Mouse (Mus musculus): Measurements from ENCODE around the gene Dock3. TPM values are rescaled to one million over a fixed set of nuclear protein-coding genes. Genes with fewer than 3 reads are reported as not detected.
A peak's percentile ranks its signal among the peaks of the same experiment; 100 is the strongest.

The Dock3 gene
- total RNA-seq, 2 experiments from 2014 or later, result not detected

DNA sequence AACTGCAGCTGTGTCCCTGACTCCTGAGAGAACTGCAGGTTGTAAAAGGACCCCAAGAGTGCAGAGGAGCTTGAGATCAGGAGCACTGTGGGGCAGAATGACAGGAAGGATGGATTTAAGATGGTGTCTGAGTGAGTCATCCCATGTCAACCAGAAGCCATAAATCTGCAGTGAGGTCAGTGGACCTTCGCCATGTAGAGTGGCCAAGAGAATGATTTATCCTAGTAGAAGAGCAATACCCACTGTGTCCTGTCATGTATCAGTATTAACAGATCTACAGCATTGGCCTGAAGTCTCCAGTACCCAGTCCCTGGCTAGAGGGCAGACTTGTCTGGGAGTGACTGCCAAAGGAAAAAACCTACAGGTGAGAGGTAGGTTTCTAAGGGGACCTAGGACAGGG, 332.8 kb downstream of the Dock3 start:
- no peak for DNase-seq
- intact Hi-C loops (cut with DNase I; ENCODE audit: low total_unique reads), result loop anchor here (2.0 to 10.0 kb wide), 2 partner anchors 392 to 616 kb away; no protein-coding TSS in a partner anchor

- DNase-seq, result no peak
- intact Hi-C loops (cut with DNase I; ENCODE audit: low total_unique reads), result loop anchor here (10.0 kb wide), 1 partner anchor 621 kb away; no protein-coding TSS in a partner anchor
These were observed 338.4 kb downstream of the Dock3 start for GRCm38 (mm10) chr9:106893327-106893726.

- peak; percentile 54 for DNase-seq
- intact Hi-C loops (cut with DNase I; ENCODE audit: low total_unique reads), result loop anchor here (10.0 kb wide), 1 partner anchor 622 kb away; no protein-coding TSS in a partner anchor
These were observed 339.2 kb downstream of the Dock3 start for GRCm38 (mm10) chr9:106892552-106892875.

DNA sequence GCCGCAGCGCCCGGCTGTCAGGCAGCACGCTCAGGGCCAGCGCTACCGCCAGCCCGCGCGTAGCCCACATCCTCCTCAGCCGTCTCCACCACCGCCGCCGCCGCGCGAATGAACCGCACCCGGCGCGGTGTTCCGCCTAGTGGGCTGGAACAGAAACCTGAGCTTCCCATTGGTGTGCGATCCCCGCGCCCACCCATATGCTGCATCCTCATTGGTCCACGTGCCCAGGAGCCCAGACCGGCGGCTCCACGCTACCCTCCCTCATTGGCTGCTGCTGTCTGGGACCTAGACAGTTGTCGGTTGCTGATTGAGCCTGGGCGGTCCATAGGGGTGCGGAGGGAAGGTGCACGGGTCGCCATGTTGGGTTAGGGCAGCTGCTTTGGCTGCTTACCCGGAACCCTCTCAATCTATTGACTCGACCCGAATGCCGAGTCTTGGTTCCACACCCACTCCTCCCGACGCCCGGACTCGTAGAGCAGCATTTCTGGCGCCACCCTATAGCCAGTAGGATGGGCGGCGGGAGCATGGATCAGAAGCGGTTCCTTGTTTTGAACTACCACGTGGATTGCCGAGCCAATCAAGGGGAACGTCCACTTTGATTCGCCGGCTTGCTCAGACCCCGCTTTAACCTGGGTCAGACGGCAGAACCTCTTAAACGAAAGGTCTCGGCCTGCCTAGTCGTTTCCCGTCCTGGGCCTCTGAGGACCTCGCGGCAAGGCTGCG, 339.7 kb downstream of the Dock3 start, which contains the start of gene Manf:
Manf (minus strand) TSS at position 151 of the 723 bp plus-strand sequence.
- peak; percentile 97 for DNase-seq
- intact Hi-C loops (cut with DNase I; ENCODE audit: low total_unique reads), result loop anchor here (10.0 kb wide), 1 partner anchor 623 kb away; no protein-coding TSS in a partner anchor

DNA sequence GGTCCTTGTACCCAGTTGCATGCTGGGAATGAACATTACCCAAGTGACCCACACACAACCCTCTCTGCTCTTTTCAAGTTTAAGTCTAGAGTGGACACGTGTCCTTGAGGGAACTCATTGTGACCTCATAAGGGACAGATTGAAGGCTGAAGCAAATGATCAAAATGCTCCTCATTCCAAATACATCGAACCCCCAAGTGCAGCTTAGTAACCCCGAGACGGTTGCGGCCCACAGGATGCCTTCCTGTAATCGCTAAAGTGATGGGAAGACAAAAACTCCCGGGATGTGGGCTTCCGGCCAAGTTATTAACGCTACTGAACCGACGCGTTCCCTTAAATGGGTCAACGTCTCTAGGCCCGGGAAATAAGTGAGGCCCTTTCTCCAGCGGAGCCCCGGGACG, 340.4 kb downstream of the Dock3 start:
- intact Hi-C loops (cut with DNase I; ENCODE audit: low total_unique reads), result loop anchor here (10.0 kb wide), 1 partner anchor 623 kb away; no protein-coding TSS in a partner anchor
- DNase-seq, result no peak

DNA sequence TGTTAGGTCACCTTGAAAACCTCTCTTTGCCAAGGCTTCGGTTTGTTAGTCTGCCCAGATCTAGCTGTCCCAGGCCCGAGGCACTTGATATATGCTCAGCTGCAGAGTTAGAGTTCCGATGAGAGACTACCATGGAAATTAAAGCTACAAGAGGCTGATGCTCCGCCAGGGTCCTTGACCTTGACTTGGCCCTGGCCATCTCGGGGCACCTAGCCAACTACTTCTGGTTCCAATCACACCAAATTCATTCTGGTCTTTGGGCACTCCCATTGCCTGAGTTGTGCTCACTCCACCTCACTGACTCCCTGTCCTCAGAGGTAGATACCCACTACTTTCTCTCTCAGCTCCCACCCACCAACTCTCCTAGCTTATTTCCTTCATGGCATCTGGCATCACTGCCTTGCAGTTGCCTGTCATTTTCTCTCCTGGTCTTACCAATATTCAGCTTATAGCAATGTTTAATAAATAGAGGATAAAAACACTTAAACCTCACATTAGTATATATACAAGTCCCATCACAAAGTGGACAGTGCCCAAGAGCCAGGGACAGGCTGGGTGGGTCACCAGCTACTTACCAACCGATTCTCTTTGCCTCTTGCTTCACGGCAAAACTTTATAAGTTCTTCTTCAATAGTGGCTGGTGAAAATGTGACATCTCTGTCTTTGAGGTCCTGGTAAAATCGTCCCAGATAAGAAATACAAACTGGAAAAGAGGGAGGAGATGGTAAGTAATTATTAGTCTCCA, 341.0 kb downstream of the Dock3 start:
- DNase-seq, result no peak
- intact Hi-C loops (cut with DNase I; ENCODE audit: low total_unique reads), result loop anchor here (10.0 kb wide), 1 partner anchor 624 kb away; no protein-coding TSS in a partner anchor

GRCm38 (mm10) chr9:106889321-106889720, 342.4 kb downstream of the Dock3 start:
- no peak for DNase-seq
- intact Hi-C loops (cut with DNase I; ENCODE audit: low total_unique reads), result loop anchor here (10.0 kb wide), 2 partner anchors 65 to 205 kb away; partner anchors contain the start of genes Dcaf1 and Tex264

DNA sequence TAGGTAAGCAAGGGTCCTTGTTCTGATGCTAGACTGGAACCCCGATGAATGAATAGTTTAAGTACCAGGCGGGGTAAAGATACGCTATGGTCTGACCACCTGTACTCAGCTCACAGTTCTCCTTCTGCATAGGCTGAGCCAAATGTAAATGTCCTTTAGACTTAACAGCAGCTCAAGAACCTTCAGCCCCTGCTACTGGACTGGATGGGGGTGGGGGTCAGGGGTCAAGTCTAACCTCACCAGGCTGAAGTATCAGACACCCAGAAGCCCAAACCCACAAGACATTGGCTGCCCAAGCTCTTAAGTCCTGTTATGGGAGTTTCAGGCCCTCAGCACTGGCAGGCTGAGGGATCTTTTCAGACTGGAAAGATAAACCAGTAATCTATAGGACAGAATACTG, 343.4 kb downstream of the Dock3 start:
- DNase-seq, result no peak
- intact Hi-C loops (cut with DNase I; ENCODE audit: low total_unique reads), result loop anchor here (10.0 kb wide), 2 partner anchors 64 to 204 kb away; partner anchors contain the start of genes Dcaf1 and Tex264

DNA sequence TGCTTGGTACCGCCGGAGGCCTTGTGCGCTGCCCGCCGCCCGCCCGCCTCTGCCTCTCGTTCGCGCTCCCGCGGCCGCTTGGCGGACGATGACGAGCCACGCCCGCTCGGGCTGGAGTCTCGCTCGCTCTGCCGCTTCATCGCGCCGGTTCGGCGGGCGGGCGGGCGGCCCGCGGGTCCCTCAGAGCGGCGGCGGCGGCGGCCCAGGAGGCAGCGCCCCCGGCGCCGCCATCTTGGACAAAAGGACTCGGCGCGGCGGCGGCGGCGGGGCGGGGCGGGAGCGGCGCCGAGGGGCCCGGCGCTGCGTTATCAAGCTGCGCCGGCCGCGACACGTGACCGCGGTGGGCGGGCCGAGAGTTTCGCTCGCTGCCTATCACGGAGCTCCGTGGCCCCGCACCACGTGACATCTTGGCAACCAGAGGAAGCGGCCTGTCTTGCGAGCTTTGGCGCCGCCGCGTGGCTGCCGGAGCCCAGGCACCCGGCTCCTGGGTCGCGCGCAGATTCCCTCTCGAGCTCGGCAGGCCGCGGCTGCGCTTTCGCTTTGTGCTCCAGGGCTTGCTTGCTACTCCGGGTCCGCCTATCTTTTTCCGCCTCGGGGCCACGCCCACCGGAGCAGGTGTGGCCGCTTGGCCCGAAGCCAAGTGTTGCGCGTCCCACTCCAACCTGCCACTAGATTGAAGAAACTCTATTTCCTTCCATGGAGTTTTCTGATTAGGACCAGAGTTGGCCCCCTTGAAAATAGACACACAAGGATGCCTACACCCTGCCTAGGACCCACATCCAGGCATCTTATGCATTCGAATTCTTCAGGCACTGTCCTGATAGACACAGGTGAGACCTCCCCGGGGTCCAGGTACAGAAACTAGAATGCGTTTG, 344.6 kb downstream of the Dock3 start, which contains the start of gene Rbm15b:
Rbm15b (minus strand) TSS at position 601 of the 875 bp plus-strand sequence.
- intact Hi-C loops (cut with DNase I; ENCODE audit: low total_unique reads), result loop anchor here (10.0 kb wide), 2 partner anchors 62 to 202 kb away; partner anchors contain the start of genes Dcaf1 and Tex264
- DNase-seq, result peak; percentile 99

GRCm38 (mm10) chr9:106885901-106886731, 345.6 kb downstream of the Dock3 start:
- intact Hi-C loops (cut with DNase I; ENCODE audit: low total_unique reads), result loop anchor here (10.0 kb wide), 2 partner anchors 61 to 201 kb away; partner anchors contain the start of genes Dcaf1 and Tex264
- peak; percentile 42 for DNase-seq

GRCm38 (mm10) chr9:106884996-106885900, 346.5 kb downstream of the Dock3 start:
- no peak for DNase-seq
- intact Hi-C loops (cut with DNase I; ENCODE audit: low total_unique reads), result loop anchor here (10.0 kb wide), 2 partner anchors 60 to 200 kb away; partner anchors contain the start of genes Dcaf1 and Tex264

- no peak for DNase-seq
- intact Hi-C loops (cut with DNase I; ENCODE audit: low total_unique reads), result loop anchor here (10.0 kb wide), 2 partner anchors 60 to 200 kb away; partner anchors contain the start of genes Dcaf1 and Tex264
These were observed 347.4 kb downstream of the Dock3 start for GRCm38 (mm10) chr9:106884306-106884705.

DNA sequence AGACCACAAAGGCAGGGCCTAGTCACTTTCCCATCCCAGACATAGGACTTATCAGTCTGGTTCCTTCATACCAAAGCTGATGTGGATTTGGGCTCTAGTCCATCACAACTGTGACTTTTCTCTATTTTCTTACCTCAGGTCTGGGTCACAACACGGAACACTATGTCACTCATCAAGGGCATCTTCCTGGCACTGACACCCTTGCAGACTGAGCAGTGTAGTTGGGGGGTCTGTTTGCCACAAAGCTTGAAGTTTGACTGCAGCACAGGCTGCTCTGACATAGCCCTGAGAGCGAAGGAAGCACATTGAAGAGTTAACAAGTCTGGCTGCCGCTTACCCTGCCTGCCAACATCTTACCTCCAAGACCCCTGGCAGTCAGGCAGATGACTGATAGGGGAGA, 348.6 kb downstream of the Dock3 start:
- intact Hi-C loops (cut with DNase I; ENCODE audit: low total_unique reads), result loop anchor here (10.0 kb wide), 2 partner anchors 58 to 198 kb away; partner anchors contain the start of genes Dcaf1 and Tex264
- DNase-seq, result no peak

DNA sequence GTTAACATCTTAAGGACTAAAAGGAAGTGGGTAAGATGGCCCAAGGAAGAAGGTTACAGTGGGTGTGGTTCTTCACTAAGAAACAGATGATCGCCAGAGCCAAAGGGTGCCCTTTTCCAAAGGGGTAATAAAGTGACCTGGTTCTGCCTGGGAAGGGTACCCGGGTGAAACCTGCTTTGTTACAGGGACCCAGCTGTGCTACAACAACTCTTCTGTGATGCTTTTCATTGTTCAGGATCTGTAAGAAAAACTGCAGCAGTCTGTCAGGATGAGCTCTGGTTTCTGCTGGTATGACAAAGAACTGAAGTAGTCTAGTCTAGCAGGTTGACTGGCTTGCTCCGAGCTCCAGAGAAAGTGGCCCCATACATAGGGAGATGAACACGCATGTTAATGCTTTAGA, 349.5 kb downstream of the Dock3 start:
- DNase-seq, result no peak
- intact Hi-C loops (cut with DNase I; ENCODE audit: low total_unique reads), result loop anchor here (10.0 kb wide), 2 partner anchors 57 to 197 kb away; partner anchors contain the start of genes Dcaf1 and Tex264

GRCm38 (mm10) chr9:106881071-106881755, 350.5 kb downstream of the Dock3 start:
- no peak for DNase-seq
- intact Hi-C loops (cut with DNase I; ENCODE audit: low total_unique reads), result loop anchor here (10.0 kb wide), 2 partner anchors 56 to 196 kb away; partner anchors contain the start of genes Dcaf1 and Tex264

DNA sequence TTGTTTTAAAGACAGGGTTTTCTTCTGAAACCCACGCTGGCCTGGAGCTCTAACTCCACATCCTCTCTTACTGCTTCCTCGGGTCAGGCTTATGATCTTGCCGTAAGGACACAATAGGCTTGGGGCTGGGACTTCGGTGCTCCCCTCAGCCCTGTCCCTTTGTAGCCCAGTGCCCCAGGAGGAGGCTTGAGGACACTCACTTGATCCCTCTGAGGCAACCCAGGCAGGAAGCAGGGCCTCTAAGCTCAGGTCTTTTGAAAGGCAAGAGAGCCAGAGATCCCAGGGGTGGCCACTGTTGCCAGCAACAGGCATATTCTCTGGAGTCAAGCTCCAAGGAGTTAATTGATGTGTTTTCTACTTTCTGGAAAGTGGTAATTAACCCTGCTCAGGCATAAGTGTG, 352.2 kb downstream of the Dock3 start:
- no peak for DNase-seq
- intact Hi-C loops (cut with DNase I; ENCODE audit: low total_unique reads), result no loop called here

Data from gastrocnemius, postnatal 14 days (tissue).